Mouse (Mus musculus) neural tube, embryonic 14.5 days (tissue): Measurements from ENCODE around the gene Tmem247. TPM values are rescaled to one million over a fixed set of nuclear protein-coding genes. Genes with fewer than 3 reads are reported as not detected.

Experiments
- ATAC-seq: fragments of 200-750 bp; cut with Nextera tagmentation; 2 replicates; pipeline ENCODE4 v1.8.0; 2017; ENCODE audit warnings: low read depth, mild to moderate bottlenecking, moderate TSS enrichment, moderate library complexity
- H3K27ac ChIP-seq: fragments of 300-500 bp; sonication (generic); 2 replicates; pipeline ENCODE4 v1.5.1; 2014; ENCODE audit warnings: low read depth, mild to moderate bottlenecking, control low read depth, low read length, moderate library complexity, mixed read lengths
- H3K27me3 ChIP-seq: fragments of 300-500 bp; sonication (generic); 2 replicates; pipeline ENCODE4 v1.6.1; 2014; ENCODE audit warnings: low read length; ENCODE audit not compliant: control insufficient read depth, insufficient read depth
- H3K36me3 ChIP-seq: fragments of 300-500 bp; sonication (generic); 2 replicates; pipeline ENCODE4 v1.6.1; 2014; ENCODE audit warnings: low read length, mixed read lengths; ENCODE audit not compliant: control insufficient read depth, insufficient read depth
- H3K4me1 ChIP-seq: fragments of 300-500 bp; sonication (generic); 2 replicates; pipeline ENCODE4 v1.6.1; 2014; ENCODE audit warnings: low read length; ENCODE audit not compliant: control insufficient read depth, insufficient read depth
- H3K4me2 ChIP-seq: fragments of 300-500 bp; sonication (generic); 2 replicates; pipeline ENCODE4 v1.6.1; 2014; ENCODE audit warnings: mild to moderate bottlenecking, low read depth, low read length, control low read depth
- H3K4me3 ChIP-seq: fragments of 300-500 bp; sonication (generic); 2 replicates; pipeline ENCODE4 v1.5.1; 2014; ENCODE audit warnings: low read depth, low read length, control low read depth, mixed read lengths
- H3K9ac ChIP-seq: fragments of 300-500 bp; sonication (generic); replicated peaks from 2 replicates; pipeline ENCODE4 v1.6.1; 2014; ENCODE audit warnings: low read depth, mild to moderate bottlenecking, control low read depth, low read length, mixed read lengths
- H3K9me3 ChIP-seq: fragments of 300-500 bp; sonication (generic); 2 replicates; pipeline ENCODE4 v1.6.1; 2016; ENCODE audit warnings: low read length; ENCODE audit not compliant: control insufficient read depth
- WGBS: fragments of 180-500 bp; shearing (Covaris S2); extraction: QIAGEN DNeasy Blood & Tissue Kit; methylation state at CpG from one replicate; pipeline ENCODE4 v1.1.7; 2014; 5-methylcytosine and 5-hydroxymethylcytosine counted together
- polyA plus RNA-seq: library from polyadenylated mRNA; unstranded; fragments of >200 nt; fragmentation: Nextera tagmentation; extraction: Ambion mirVana; gene quantifications from 2 replicates; pipeline ENCODE4 v1.2.1, GENCODE M21; 2014

Tmem247 gene
- polyA plus RNA-seq, 1 experiment from 2014 or later: not detected

GRCm38 (mm10) chr17:86970026-86970750 is 53.0 kb downstream of the Tmem247 start:
- Histone ChIP-seq H3K9ac (no peak overlapping the region), H3K4me1 (peaks cover under 1% of the 10 kb centered on the region), H3K27ac (no peak overlapping the region), H3K4me2 (no peak overlapping the region), H3K36me3 (peaks cover 4% of the 10 kb centered on the region; the same call in 1 of the 2 replicates), H3K27me3 (no peaks in the 10 kb centered on the region), H3K9me3 (no peaks in the 10 kb centered on the region), H3K4me3 (no peak overlapping the region)
- ATAC-seq: no peak
- WGBS: 92% methylated on average over 15 of the region's 15 CpGs

GRCm38 (mm10) chr17:86971036-86971435 is 53.9 kb downstream of the Tmem247 start:
- no peaks in the 10 kb centered on the region for H3K9me3 ChIP-seq
- no peaks in the 10 kb centered on the region for H3K27me3 ChIP-seq
- ATAC-seq: no peak
- no peak overlapping the region for H3K4me2 ChIP-seq
- peaks cover 4% of the 10 kb centered on the region; the same call in 1 of the 2 replicates for H3K36me3 ChIP-seq
- no peak overlapping the region for H3K9ac ChIP-seq
- H3K4me1 ChIP-seq: no peaks in the 10 kb centered on the region
- H3K27ac ChIP-seq: no peak overlapping the region
- WGBS: 89% methylated on average over 5 of the region's 5 CpGs
- no peak overlapping the region for H3K4me3 ChIP-seq

- ATAC-seq: no peak
- H3K36me3 ChIP-seq: peaks cover 4% of the 10 kb centered on the region; the same call in 1 of the 2 replicates
- WGBS: 93% methylated on average over 7 of the region's 7 CpGs
Measured at GRCm38 (mm10) chr17:86971860-86972259, 54.7 kb downstream of the Tmem247 start.

More at GRCm38 (mm10) chr17:86971860-86972259, 54.7 kb downstream of the Tmem247 start:
- no peak overlapping the region for H3K4me2 ChIP-seq
- no peaks in the 10 kb centered on the region for H3K9me3 ChIP-seq
- H3K4me1 ChIP-seq: no peaks in the 10 kb centered on the region
- H3K27me3 ChIP-seq: no peaks in the 10 kb centered on the region
- H3K4me3 ChIP-seq: no peak overlapping the region
- no peak overlapping the region for H3K27ac ChIP-seq
- no peak overlapping the region for H3K9ac ChIP-seq

Other genes starting within 250 kb of the Tmem247 start
- 6.6 and 11.7 TPM in 2 replicates for gene Epas1, start 163.6 kb upstream of the Tmem247 start, polyA plus RNA-seq
- gene Atp6v1e2, start 30.5 kb downstream of the Tmem247 start, polyA plus RNA-seq: not detected in 2 replicates
- 9.1 and 9.7 TPM in 2 replicates for gene Rhoq, start 45.7 kb downstream of the Tmem247 start, polyA plus RNA-seq
- 34.4 and 38.7 TPM in 2 replicates for gene Pigf, start 108.1 kb downstream of the Tmem247 start, polyA plus RNA-seq
- gene Cript, start 108.2 kb downstream of the Tmem247 start, polyA plus RNA-seq: 217 and 236 TPM in 2 replicates
- 23.0 and 25.2 TPM in 2 replicates for gene Socs5, start 190.3 kb downstream of the Tmem247 start, polyA plus RNA-seq